Mouse (Mus musculus) left cerebral cortex, adult 2 months (tissue): Measurements from ENCODE around the gene Gstm3. TPM values are rescaled to one million over a fixed set of nuclear protein-coding genes. Genes with fewer than 3 reads are reported as not detected.
"Not testable (repeated sequence)": the region's sequence is repeated elsewhere in the genome, so short reads cannot be mapped to it uniquely, and the experiment has no call there.

Experiments used
- DNase-seq, 2 experiments: peaks; one replicate each; pipeline ENCODE4 v3.0.0; 2021 to 2022; ENCODE audit warnings: low spot score in 2 of 2, mixed read lengths in 1 of 2; ENCODE audit errors: extremely low spot score in 1 of 2
- H3K27ac ChIP-seq: fragments of 200-600 bp; 2 replicates; pipeline ENCODE4 v1.8.1; 2022
- H3K4me3 ChIP-seq: fragments of 200-600 bp; 2 replicates; pipeline ENCODE4 v1.8.1; 2022
- CTCF ChIP-seq: fragments of 200-600 bp; IDR thresholded peaks from 2 replicates; pipeline ENCODE4 v1.8.1; 2022; ENCODE audit warnings: antibody characterized with exemption, mild to moderate bottlenecking, moderate library complexity
- intact Hi-C: fragments of 180-260 bp; cut with DNase I; formaldehyde crosslinking; loops from one replicate; pipeline ENCODE4 v1.15.1; 2025
- total RNA-seq, 2 experiments: library from RNA; stranded (reverse); gene quantifications; 2 replicates each; pipeline ENCODE4 v1.2.3; 2021

Gene Gstm3
- total RNA-seq, 2 experiments from 2014 or later = not detected

- Histone ChIP-seq H3K27ac (no peak overlapping the region), H3K4me3 (no peak overlapping the region)
- DNase-seq = no peak
- no peak for TF ChIP-seq CTCF
- intact Hi-C loops = no loop called here
Observed at GRCm38 (mm10) chr3:107965592-107965991, 3.5 kb downstream of the Gstm3 start.

- no peak for DNase-seq
- H3K27ac ChIP-seq = no peak overlapping the region
- H3K4me3 ChIP-seq = no peak overlapping the region
- TF ChIP-seq CTCF = no peak
- intact Hi-C loops = no loop called here
Observed at GRCm38 (mm10) chr3:107964656-107965308, 4.3 kb downstream of the Gstm3 start.

- DNase-seq = no peak
- no peak for TF ChIP-seq CTCF
- intact Hi-C loops = no loop called here
- H3K27ac ChIP-seq = no peak overlapping the region
- H3K4me3 ChIP-seq = no peak overlapping the region
Observed at GRCm38 (mm10) chr3:107964026-107964425, 5.1 kb downstream of the Gstm3 start.

- H3K27ac ChIP-seq = not testable (repeated sequence)
Observed at GRCm38 (mm10) chr3:107955260-107955659, 13.8 kb downstream of the Gstm3 start.

GRCm38 (mm10) chr3:107953906-107954305 is 15.2 kb downstream of the Gstm3 start:
- Histone ChIP-seq H3K27ac (no peak overlapping the region), H3K4me3 (no peak overlapping the region)
- DNase-seq = no peak
- no peak for TF ChIP-seq CTCF
- intact Hi-C loops = loop anchor here (1.0 to 5.0 kb wide), 2 partner anchors 64 to 108 kb away; no protein-coding TSS in a partner anchor

More at GRCm38 (mm10) chr3:107955260-107955659, 13.8 kb downstream of the Gstm3 start:
- DNase-seq, intact Hi-C loops, H3K4me3 ChIP-seq: not testable (repeated sequence)

GRCm38 (mm10) chr3:107953328-107953755 is 15.7 kb downstream of the Gstm3 start:
- peak in 1 of 2 experiments; percentile 45 for DNase-seq
- Histone ChIP-seq H3K4me3 (no peak overlapping the region), H3K27ac (no peak overlapping the region)
- intact Hi-C loops = loop anchor here (1.0 to 5.0 kb wide), 2 partner anchors 65 to 109 kb away; no protein-coding TSS in a partner anchor
- TF ChIP-seq CTCF = peak; percentile 68

- no peak for TF ChIP-seq CTCF
- H3K27ac ChIP-seq = no peak overlapping the region
- H3K4me3 ChIP-seq = no peak overlapping the region
- intact Hi-C loops = loop anchor here (5.0 kb wide), 1 partner anchor 112 kb away; no protein-coding TSS in a partner anchor
- DNase-seq = no peak
Observed at GRCm38 (mm10) chr3:107950531-107950930, 18.6 kb downstream of the Gstm3 start.

- H3K27ac ChIP-seq, intact Hi-C loops, H3K4me3 ChIP-seq, DNase-seq: not testable (repeated sequence)
Observed at GRCm38 (mm10) chr3:107949461-107949860, 19.6 kb downstream of the Gstm3 start.

- DNase-seq = no peak
- Histone ChIP-seq H3K27ac (no peak overlapping the region; the same call in 1 of the 2 replicates), H3K4me3 (no peak overlapping the region)
- intact Hi-C loops = no loop called here
- TF ChIP-seq CTCF = peak; percentile 15
Observed at GRCm38 (mm10) chr3:107945729-107946128, 23.4 kb downstream of the Gstm3 start.

GRCm38 (mm10) chr3:107943239-107943990 is 25.7 kb downstream of the Gstm3 start, which contains the start of gene Gstm6:
TSS of gene Gstm6 (minus strand) at chr3:107943749.
- no peak within 1 kb of the TSS for H3K27ac ChIP-seq
- no peak for DNase-seq
- intact Hi-C loops = no loop called here

GRCm38 (mm10) chr3:107941261-107941660 is 27.8 kb downstream of the Gstm3 start:
- intact Hi-C loops = no loop called here
- no peak for TF ChIP-seq CTCF
- no peak for DNase-seq
- H3K27ac ChIP-seq = no peak overlapping the region
- H3K4me3 ChIP-seq = no peak overlapping the region

More at GRCm38 (mm10) chr3:107943239-107943990, 25.7 kb downstream of the Gstm3 start, which contains the start of gene Gstm6:
- H3K4me3 ChIP-seq = no peak within 1 kb of the TSS
- TF ChIP-seq CTCF = peak; percentile 46

- DNase-seq = no peak
- H3K4me3 ChIP-seq = no peak overlapping the region
- TF ChIP-seq CTCF = no peak
- H3K27ac ChIP-seq = peak overlapping the region; percentile 86
- intact Hi-C loops = no loop called here
Observed at GRCm38 (mm10) chr3:107940524-107940923, 28.6 kb downstream of the Gstm3 start.
